Mouse (Mus musculus) hindbrain, postnatal 0 days (tissue): ENCODE measurements around the gene Stxbp1. TPM values are rescaled to one million over a fixed set of nuclear protein-coding genes. Genes with fewer than 3 reads are reported as not detected.

ENCODE experiments used
- ATAC-seq: fragments of 200-750 bp; cut with Nextera tagmentation; 2 replicates; pipeline ENCODE4 v1.8.0; 2017; ENCODE audit warnings: mild to moderate bottlenecking, moderate TSS enrichment, moderate library complexity
- DNase-seq: peaks from one replicate; pipeline ENCODE4 v3.0.0-alpha.2; 2015; ENCODE audit warnings: low spot score
- H3K27ac ChIP-seq: fragments of 300-500 bp; sonication (generic); 2 replicates; pipeline ENCODE4 v1.5.1; 2014; ENCODE audit warnings: mild to moderate bottlenecking
- H3K27me3 ChIP-seq: fragments of 300-500 bp; sonication (generic); 2 replicates; pipeline ENCODE4 v1.6.1; 2014; ENCODE audit warnings: low read length, mixed read lengths; ENCODE audit not compliant: insufficient read depth
- H3K36me3 ChIP-seq: fragments of 300-500 bp; sonication (generic); 2 replicates; pipeline ENCODE4 v1.6.1; 2014; ENCODE audit warnings: low read length, mixed read lengths; ENCODE audit not compliant: insufficient read depth
- H3K4me1 ChIP-seq: fragments of 300-500 bp; sonication (generic); 2 replicates; pipeline ENCODE4 v1.6.1; 2014; ENCODE audit warnings: antibody characterized with exemption, low read length, mixed read lengths; ENCODE audit not compliant: insufficient read depth
- H3K4me2 ChIP-seq: fragments of 300-500 bp; sonication (generic); 2 replicates; pipeline ENCODE4 v1.6.1; 2014; ENCODE audit warnings: low read depth, mild to moderate bottlenecking, low read length, moderate library complexity, mixed read lengths
- H3K4me3 ChIP-seq: fragments of 300-500 bp; sonication (generic); 2 replicates; pipeline ENCODE4 v1.5.1; 2014; ENCODE audit warnings: low read length
- H3K9ac ChIP-seq: fragments of 300-500 bp; sonication (generic); replicated peaks from 2 replicates; pipeline ENCODE4 v1.6.1; 2014; ENCODE audit warnings: mild to moderate bottlenecking, low read length, moderate library complexity, mixed read lengths
- H3K9me3 ChIP-seq: fragments of 300-500 bp; sonication (generic); 2 replicates; pipeline ENCODE4 v1.6.1; 2016; ENCODE audit warnings: low read length, mixed read lengths
- CTCF ChIP-seq: IDR thresholded peaks from 2 replicates; pipeline ENCODE4 v1.5.1; 2016; ENCODE audit warnings: antibody characterized with exemption, control low read depth, low read depth
- WGBS: fragments of 180-500 bp; shearing (Covaris S2); extraction: QIAGEN DNeasy Blood & Tissue Kit; methylation state at CpG from one replicate; pipeline ENCODE4 v1.1.7; 2014; 5-methylcytosine and 5-hydroxymethylcytosine counted together
- polyA plus RNA-seq: library from polyadenylated mRNA; unstranded; fragments of >200 nt; fragmentation: Nextera tagmentation; extraction: Ambion mirVana; gene quantifications from 2 replicates; pipeline ENCODE4 v1.2.1, GENCODE M21; 2015
- total RNA-seq: library from RNA; depleted of rRNA; stranded (reverse); fragments of >200 nt; gene quantifications from 2 replicates; pipeline ENCODE4 v1.2.3, GENCODE M21; 2014

Stxbp1 gene
- total and polyA plus RNA-seq, 2 experiments from 2014 or later = 142 to 348 TPM

- Histone ChIP-seq H3K27ac (no peak overlapping the region), H3K36me3 (peaks cover 51% of the 10 kb centered on the region), H3K27me3 (no peaks in the 10 kb centered on the region), H3K4me3 (no peak overlapping the region), H3K9me3 (no peaks in the 10 kb centered on the region), H3K4me1 (no peaks in the 10 kb centered on the region), H3K4me2 (no peak overlapping the region), H3K9ac (no peak overlapping the region)
- DNase-seq (peak; percentile 44), ATAC-seq (no peak)
- peak; percentile 62 for TF ChIP-seq CTCF
- 59% methylated on average over 10 of the region's 10 CpGs for WGBS
These were observed 94.9 kb downstream of the Stxbp1 start for GRCm38 (mm10) chr2:32752181-32752580.

- no peak overlapping the region for H3K4me3 ChIP-seq
- no peaks in the 10 kb centered on the region for H3K27me3 ChIP-seq
- no peak overlapping the region for H3K27ac ChIP-seq
- no peak for TF ChIP-seq CTCF
- ATAC-seq (no peak), DNase-seq (no peak)
- H3K4me1 ChIP-seq = no peaks in the 10 kb centered on the region
- H3K36me3 ChIP-seq = peaks cover 56% of the 10 kb centered on the region
- peak overlapping the region; percentile 48 for H3K4me2 ChIP-seq
- WGBS = 26% methylated on average over 9 of the region's 10 CpGs
- no peak overlapping the region for H3K9ac ChIP-seq
- H3K9me3 ChIP-seq = no peaks in the 10 kb centered on the region
These were observed 95.4 kb downstream of the Stxbp1 start for GRCm38 (mm10) chr2:32751665-32752033.

GRCm38 (mm10) chr2:32750887-32751664 lies 96.0 kb downstream of the Stxbp1 start:
- H3K4me3 ChIP-seq = peak overlapping the region; percentile 9; the same call in 1 of the 2 replicates
- H3K4me2 ChIP-seq = peak overlapping the region; percentile 48
- no peak overlapping the region for H3K27ac ChIP-seq
- no peaks in the 10 kb centered on the region for H3K4me1 ChIP-seq
- peak; percentile 68 for DNase-seq
- H3K9ac ChIP-seq = no peak overlapping the region
- H3K9me3 ChIP-seq = no peaks in the 10 kb centered on the region
- H3K27me3 ChIP-seq = no peaks in the 10 kb centered on the region
- H3K36me3 ChIP-seq = peaks cover 62% of the 10 kb centered on the region
- 13% methylated on average over 31 of the region's 31 CpGs for WGBS
- ATAC-seq = peak; percentile 74
- TF ChIP-seq CTCF = peak; percentile 6; the same call in 1 of the 2 replicates

GRCm38 (mm10) chr2:32750199-32750598 lies 96.8 kb downstream of the Stxbp1 start:
- H3K27ac ChIP-seq = no peak overlapping the region
- H3K36me3 ChIP-seq = peaks cover 69% of the 10 kb centered on the region
- H3K9ac ChIP-seq = no peak overlapping the region
- ATAC-seq = no peak
- H3K4me3 ChIP-seq = no peak overlapping the region
- WGBS = 69% methylated on average over 7 of the region's 7 CpGs
- peak; percentile 32 for TF ChIP-seq CTCF
- no peaks in the 10 kb centered on the region for H3K9me3 ChIP-seq
- no peaks in the 10 kb centered on the region for H3K27me3 ChIP-seq
- DNase-seq = no peak
- no peaks in the 10 kb centered on the region for H3K4me1 ChIP-seq
- no peak overlapping the region for H3K4me2 ChIP-seq

- no peak overlapping the region for H3K9ac ChIP-seq
- 85% methylated on average over 16 of the region's 16 CpGs for WGBS
- TF ChIP-seq CTCF = no peak
- no peak overlapping the region for H3K27ac ChIP-seq
- no peaks in the 10 kb centered on the region for H3K9me3 ChIP-seq
- no peak for ATAC-seq
- no peaks in the 10 kb centered on the region for H3K27me3 ChIP-seq
- no peak overlapping the region for H3K4me3 ChIP-seq
- H3K4me2 ChIP-seq = no peak overlapping the region
- H3K36me3 ChIP-seq = peaks cover 61% of the 10 kb centered on the region
- H3K4me1 ChIP-seq = no peaks in the 10 kb centered on the region
- no peak for DNase-seq
These were observed 98.0 kb downstream of the Stxbp1 start for GRCm38 (mm10) chr2:32749082-32749481.

- TF ChIP-seq CTCF = no peak
- no peak overlapping the region for H3K4me3 ChIP-seq
- DNase-seq = no peak
- peaks cover 35% of the 10 kb centered on the region for H3K36me3 ChIP-seq
- no peaks in the 10 kb centered on the region for H3K27me3 ChIP-seq
- H3K9ac ChIP-seq = no peak overlapping the region
- peaks cover 19% of the 10 kb centered on the region; the same call in 1 of the 2 replicates for H3K4me1 ChIP-seq
- 62% methylated on average over 15 of the region's 15 CpGs for WGBS
- ATAC-seq = no peak
- H3K4me2 ChIP-seq = no peak overlapping the region
- H3K27ac ChIP-seq = no peak overlapping the region
- H3K9me3 ChIP-seq = no peaks in the 10 kb centered on the region
These were observed 102.6 kb downstream of the Stxbp1 start for GRCm38 (mm10) chr2:32744272-32744982.

GRCm38 (mm10) chr2:32742173-32742531 lies 104.9 kb downstream of the Stxbp1 start:
- TF ChIP-seq CTCF = no peak
- Histone ChIP-seq H3K9me3 (no peaks in the 10 kb centered on the region), H3K9ac (peak overlapping the region; percentile 94), H3K4me2 (peak overlapping the region; percentile 74), H3K27ac (peak overlapping the region; percentile 92), H3K27me3 (no peaks in the 10 kb centered on the region), H3K4me1 (peaks cover 19% of the 10 kb centered on the region; the same call in 1 of the 2 replicates), H3K4me3 (peak overlapping the region; percentile 80), H3K36me3 (peaks cover 22% of the 10 kb centered on the region)
- 5% methylated on average over 18 of the region's 18 CpGs for WGBS
- ATAC-seq (peak; percentile 92), DNase-seq (peak; percentile 94)
